Mouse (Mus musculus): Measurements from ENCODE around the gene Ctdnep1.
"Not testable (repeated sequence)": the region's sequence is repeated elsewhere in the genome, so short reads cannot be mapped to it uniquely, and the experiment has no call there.

Gene Ctdnep1

GRCm38 (mm10) chr11:69952274-69952673 lies 28.7 kb upstream of the Ctdnep1 start:
- no peak for DNase-seq

- no peak for DNase-seq
These were observed 27.6 kb upstream of the Ctdnep1 start for GRCm38 (mm10) chr11:69953267-69953915.

DNA sequence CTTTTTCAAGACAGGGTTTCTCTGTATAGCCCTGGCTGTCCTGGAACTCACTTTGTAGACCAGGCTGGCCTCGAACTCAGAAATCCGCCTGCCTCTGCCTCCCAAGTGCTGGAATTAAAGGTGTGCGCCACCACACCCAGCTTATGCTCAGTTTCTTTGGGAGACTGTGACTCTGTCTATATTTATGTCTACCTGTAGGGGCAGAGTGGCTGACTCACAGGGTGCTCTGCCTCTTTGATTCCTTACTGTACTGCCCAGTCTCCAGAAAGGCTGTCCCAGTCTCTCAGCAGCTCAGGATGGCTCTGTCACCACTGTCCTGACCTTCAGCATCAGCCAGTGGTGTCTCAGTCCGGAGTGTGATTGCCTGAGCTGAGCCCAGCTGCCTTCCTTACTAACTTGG lies 25.3 kb upstream of the Ctdnep1 start:
- not testable (repeated sequence) for DNase-seq

DNA sequence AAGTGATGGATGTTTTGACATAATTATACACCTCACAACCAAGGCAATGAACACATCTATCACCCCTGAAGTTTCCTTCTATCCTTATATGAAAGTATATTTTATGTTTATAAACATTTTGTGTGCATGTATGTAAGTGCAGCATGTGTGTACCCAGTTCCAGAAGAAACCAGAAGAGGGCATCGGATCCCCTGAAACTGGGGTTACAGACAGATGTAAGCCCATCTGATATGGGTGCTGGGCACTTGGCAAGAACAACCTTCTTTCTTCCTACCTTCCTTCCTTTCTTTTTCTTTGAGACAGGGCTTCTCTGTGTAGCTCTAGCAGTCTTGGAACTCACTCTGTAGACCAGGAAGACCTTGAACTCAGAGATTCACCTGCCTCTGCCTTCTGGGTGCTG lies 24.7 kb upstream of the Ctdnep1 start:
- no peak for DNase-seq

DNA sequence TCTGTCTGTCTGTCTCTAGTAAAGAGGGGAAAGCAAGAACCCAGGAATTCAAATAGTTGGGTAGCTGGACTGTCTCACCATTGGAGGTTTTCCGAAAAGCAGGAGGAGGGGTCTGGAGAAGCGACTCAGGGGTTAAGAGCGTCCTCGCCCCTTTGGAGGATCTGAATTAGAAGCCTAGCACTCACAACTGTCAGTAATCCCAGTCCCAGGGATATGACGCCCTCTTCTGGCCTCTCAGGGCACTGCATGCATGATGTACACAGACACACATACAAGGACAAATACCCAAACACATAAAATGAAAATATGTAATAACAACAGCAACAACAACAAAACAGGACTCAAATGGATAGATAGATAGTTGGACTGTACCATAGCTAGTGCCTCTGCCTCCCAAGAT lies 20.3 kb upstream of the Ctdnep1 start:
- DNase-seq = no peak

GRCm38 (mm10) chr11:69961841-69962240 lies 19.1 kb upstream of the Ctdnep1 start:
- no peak for DNase-seq

DNA sequence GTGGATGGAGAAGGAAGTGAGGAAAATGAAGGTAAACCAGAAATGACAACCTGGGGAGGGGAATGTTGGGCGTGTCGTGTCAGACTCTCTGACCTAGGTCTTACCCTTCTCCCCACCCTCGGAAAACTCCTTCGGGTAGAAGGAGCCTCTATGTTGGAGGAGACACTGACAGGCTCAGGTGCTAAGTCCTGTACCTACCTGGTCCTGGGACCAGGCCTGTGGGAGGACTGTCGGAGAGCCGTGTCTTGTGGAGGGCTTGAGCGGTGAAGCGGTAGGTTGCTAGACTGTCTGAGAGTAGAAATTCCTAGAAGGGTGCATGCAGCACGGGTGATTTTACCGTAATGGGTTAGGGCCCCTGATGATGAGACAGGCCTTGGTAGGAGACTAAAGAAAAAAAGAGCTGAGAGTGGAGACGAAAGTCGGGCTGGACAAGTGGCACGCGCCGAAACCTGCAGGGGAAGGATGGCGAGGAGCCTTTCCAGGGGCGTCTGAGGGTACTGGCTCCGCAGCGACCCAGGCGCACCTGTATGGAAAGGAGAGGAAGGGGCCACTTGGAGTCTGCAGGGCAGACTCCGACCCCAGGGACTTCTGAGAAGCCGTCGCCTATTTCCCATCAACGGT lies 16.2 kb upstream of the Ctdnep1 start, which contains the start of gene Cldn7:
TSS of gene Cldn7 (plus strand) at position 130 of the 621 bp plus-strand sequence.
- DNase-seq = no peak

GRCm38 (mm10) chr11:69965271-69966005 lies 15.5 kb upstream of the Ctdnep1 start:
- DNase-seq = no peak

DNA sequence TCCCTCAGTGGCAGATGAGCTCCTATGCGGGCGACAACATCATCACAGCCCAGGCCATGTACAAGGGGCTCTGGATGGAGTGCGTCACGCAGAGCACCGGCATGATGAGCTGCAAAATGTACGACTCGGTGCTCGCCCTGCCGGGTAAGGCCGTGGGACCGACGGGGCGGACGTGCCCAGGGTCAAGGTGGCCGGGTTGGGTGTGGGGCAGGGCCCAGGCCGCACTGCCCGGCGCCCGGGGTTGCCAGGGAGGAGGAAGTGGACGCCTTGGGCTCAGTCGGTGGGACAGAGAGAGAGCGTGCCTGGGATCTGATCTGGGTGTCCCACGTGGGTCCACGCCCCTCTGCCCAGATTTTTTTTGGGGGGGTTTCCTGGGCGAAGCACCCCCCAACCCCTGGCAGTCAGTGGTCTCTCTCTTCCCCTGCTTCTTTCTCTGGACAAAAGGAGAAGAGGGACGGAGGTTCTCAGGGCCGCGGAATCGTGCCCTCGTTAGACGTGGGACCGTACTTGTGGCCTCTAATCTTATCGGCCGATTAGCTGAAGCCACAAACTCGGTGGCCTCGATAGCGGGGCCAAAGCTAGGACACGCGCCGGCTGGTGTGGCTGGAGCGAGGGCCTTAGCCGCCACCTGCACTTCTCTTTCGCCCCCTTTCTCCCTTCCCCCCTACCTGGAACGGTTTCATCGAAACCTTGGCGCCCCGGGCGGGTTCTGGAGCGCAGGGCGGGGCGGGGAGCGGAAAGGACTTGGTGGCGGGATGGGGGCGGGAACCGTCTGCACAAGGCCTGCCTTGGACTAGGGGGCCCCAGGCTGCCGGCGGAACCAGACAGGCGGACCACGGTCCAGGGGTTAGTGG lies 14.7 kb upstream of the Ctdnep1 start:
- no peak for DNase-seq

DNA sequence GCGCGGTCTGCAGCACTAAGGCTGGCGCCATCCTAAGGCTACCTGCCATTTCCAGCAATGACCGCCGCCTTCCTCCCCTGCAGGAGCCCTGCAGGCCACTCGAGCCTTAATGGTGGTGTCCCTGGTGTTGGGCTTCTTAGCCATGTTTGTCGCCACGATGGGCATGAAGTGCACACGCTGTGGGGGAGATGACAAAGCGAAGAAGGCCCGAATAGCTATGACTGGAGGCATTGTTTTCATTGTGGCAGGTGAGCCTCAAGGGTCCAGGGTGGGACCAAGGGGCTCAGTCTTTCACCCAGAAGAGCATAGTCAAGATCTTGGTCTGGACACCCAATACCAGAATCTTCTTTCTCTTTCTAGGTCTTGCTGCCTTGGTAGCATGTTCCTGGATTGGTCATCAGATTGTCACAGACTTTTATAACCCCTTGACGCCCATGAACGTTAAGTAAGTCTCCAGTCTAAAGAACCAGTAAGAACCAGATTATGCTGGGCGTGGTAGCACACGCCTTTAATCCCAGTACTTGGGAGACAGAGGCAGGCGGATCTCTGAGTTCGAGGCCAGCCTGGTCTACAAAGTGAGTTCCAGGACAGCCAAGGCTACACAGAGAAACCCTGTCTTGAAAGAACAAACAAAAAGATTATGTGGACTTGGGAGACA lies 14.0 kb upstream of the Ctdnep1 start:
- DNase-seq = no peak

GRCm38 (mm10) chr11:69968793-69969192 lies 12.2 kb upstream of the Ctdnep1 start:
- DNase-seq = no peak

DNA sequence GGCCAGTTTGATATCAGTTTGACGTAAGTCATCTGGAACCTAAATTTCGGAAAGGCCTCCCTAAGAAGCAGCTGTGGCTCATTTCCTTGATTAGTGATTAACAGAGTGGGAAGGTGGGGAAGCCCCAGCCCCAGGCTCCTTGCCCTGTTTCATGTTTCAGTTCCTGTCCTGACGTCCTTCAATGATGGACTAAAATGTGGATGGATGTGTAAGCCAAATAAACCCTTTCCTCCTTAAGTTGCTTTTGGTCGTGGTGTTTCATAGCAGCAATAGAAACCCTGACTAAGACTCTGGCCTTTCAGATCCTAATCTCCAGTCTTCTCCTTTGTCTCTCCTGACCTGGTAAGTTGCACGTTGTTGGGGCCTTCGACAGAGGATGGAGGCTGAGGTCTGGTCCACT lies 10.7 kb upstream of the Ctdnep1 start:
- DNase-seq = no peak

DNA sequence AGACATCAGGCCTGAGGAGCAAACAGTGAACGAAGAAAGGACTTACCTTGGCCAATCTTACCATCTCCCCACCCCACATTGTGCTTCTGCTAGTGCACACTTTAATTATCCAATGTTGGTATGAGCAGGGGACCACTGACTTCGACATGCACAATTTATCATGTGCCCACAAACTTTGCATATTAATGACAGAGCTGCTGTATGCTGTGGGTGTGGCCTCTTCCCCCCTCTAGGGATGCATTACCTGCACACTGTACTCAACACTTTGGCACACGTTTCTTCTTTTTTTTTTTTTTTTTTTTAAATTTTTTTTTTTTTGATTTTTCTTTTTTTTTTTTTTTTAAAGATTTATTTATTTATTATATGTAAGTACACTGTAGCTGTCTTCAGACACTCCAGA lies 10.2 kb upstream of the Ctdnep1 start:
- DNase-seq = no peak

DNA sequence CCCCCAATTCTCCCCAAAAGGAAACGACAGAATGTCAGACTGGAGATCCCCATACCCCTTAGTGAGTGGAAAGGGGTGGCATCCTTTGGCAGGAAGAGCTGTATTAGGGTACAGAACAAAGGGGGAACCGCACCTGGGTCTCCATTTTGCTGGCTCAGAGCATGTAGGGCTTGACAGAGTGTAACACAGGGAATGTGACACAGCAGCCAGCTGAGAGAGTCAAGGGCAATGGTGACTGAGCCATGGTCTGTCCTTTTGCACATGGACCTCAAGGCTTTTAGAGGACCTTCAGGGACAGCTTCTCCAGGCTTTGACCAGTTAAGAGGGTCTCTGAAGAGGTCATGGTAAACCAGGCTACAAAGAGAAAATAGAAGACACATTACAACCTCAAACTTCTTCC lies 6.0 kb upstream of the Ctdnep1 start:
- DNase-seq = no peak

- no peak for DNase-seq
These were observed 4.7 kb upstream of the Ctdnep1 start for GRCm38 (mm10) chr11:69976271-69976670.

- DNase-seq = no peak
These were observed 1.1 kb upstream of the Ctdnep1 start for GRCm38 (mm10) chr11:69979827-69980195.

- DNase-seq = peak; percentile 93 to 99
These were observed 488 bp upstream of the Ctdnep1 start for GRCm38 (mm10) chr11:69980196-69981140.

GRCm38 (mm10) chr11:69982225-69982624 lies 1.3 kb downstream of the Ctdnep1 start, which contains the start of gene Elp5:
TSS of gene Elp5 (minus strand) at chr11:69982517.
- peak in 1 of 2 experiments; percentile 13 for DNase-seq

- DNase-seq = peak in 1 of 2 experiments; percentile 1
These were observed 1.9 kb downstream of the Ctdnep1 start for GRCm38 (mm10) chr11:69982877-69983276.

- DNase-seq = no peak
These were observed 2.4 kb downstream of the Ctdnep1 start for GRCm38 (mm10) chr11:69983377-69983776.

DNA sequence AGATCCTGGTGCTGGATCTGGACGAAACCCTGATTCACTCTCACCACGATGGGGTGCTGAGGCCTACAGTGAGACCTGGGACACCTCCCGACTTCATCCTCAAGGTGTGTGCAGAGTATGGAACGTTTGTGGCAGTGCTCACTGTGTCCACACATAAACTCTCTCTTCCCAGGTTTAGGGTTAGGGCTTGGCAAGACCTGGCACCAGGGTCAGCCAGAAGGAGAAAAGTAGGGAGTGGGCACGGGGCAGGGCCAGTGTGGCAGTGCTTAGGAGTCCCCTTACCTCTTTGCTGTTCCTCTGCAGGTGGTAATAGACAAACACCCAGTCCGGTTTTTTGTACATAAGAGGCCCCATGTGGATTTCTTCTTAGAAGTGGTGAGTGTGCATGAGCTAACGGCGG lies 3.5 kb downstream of the Ctdnep1 start:
- DNase-seq = no peak
